10 mouse cellular contexts compared by ENCODE assay signal in the genomic region with DNA sequence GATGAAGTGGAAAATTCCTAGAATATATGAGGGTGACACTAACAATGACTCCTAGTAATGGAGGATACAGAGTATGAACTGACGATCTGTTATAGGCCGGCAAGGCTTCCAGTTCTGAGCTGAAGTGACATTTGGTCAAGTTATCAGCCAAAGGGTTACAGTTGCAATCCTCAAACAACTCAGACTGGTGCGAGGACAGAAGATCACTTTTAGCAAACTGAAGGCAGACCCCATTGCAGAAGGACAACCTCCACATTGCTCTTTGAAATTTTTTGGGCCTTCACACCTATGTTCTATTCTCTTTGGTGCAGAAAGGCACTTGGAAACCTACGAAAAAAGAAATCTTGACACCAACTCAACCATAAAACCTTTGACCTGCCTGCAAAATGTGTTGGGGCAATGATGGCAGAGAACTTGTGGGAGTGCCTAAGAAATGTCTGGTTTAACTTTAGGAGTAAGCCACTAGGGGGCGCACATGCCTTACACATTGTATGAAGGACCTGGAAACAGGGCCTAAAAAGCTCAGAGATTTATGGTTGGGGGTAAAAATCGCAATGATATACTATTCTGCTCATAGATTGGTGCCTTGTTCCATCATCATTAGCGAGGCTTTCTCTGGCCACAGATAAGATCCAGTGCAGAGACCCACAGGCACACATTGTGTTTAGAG.
DNase-seq lines count a peak whose midpoint lies in the region; ATAC-seq and TF ChIP-seq lines count a peak whose summit lies in the region.
"Had no signal": no experiment of that assay in that cellular context is flagged by ENCODE, and none has a peak within 500 bp of the region (broad histone marks: within the 10 kb centered on the region; RNA-seq: fewer than 3 reads in every experiment).

No protein-coding gene starts in this region.

- peak; percentile 46 for DNase-seq in lung, postnatal 10 days
- DNase-seq in lung, adult 2 months: no peak
- DNase-seq in adrenal gland, adult 18-20 months (ENCODE audit: low spot score in 2 of 2): peak; percentile 33 to 43
- peak; percentile 90 for DNase-seq in embryo, embryonic 10.5 days (ENCODE audit: low spot score)
- peak; percentile 77 for DNase-seq in left cerebral cortex, postnatal 4 days
- DNase-seq in retina, postnatal 1 day: peak; percentile 80
- no peak for DNase-seq in B cell, adult 2 months

- 0 out of 2 replicates have a peak, but pooled peaks have one; percentile 34 for ATAC-seq in hindbrain, embryonic 15.5 days (ENCODE audit: low FRiP score, low read depth)

- H3K9me3 ChIP-seq in hindbrain, embryonic 15.5 days: no peaks in the 10 kb centered on the region
- H3K9me3 ChIP-seq: embryonic facial prominence, embryonic 15.5 days had no signal

- no peak overlapping the region for H3K4me3 ChIP-seq in lung, adult 2 months (replicated peaks; ENCODE audit: extremely low read depth, low read depth, low read length)
- no peak overlapping the region for H3K4me3 ChIP-seq in hindbrain, embryonic 15.5 days
- H3K4me3 ChIP-seq: embryonic facial prominence, embryonic 15.5 days had no signal

- H3K9ac ChIP-seq in hindbrain, embryonic 15.5 days: no peak overlapping the region
- H3K9ac ChIP-seq: embryonic facial prominence, embryonic 15.5 days had no signal

- no peaks in the 10 kb centered on the region for H3K4me1 ChIP-seq in lung, adult 2 months (ENCODE audit: control insufficient read depth, insufficient read depth, low read length)
- H3K4me1 ChIP-seq in hindbrain, embryonic 15.5 days (replicated peaks): no peaks in the 10 kb centered on the region
- H3K4me1 ChIP-seq: embryonic facial prominence, embryonic 15.5 days had no signal

- intact Hi-C loops in left cerebral cortex, postnatal 4 days (cut with DNase I): no loop called here

- WGBS in lung, adult 2 months: 44% methylated on average over 7 of the region's 7 CpGs
- 48% methylated on average over 7 of the region's 7 CpGs for WGBS in hindbrain, embryonic 15.5 days

- no peak for TF ChIP-seq POLR2A in lung, adult 2 months (IDR thresholded peaks at IDR 0.05; ENCODE audit: borderline replicate concordance, extremely low read depth, low read depth, low read length)

- no peak for TF ChIP-seq CTCF in lung, adult 2 months (IDR thresholded peaks at IDR 0.05; ENCODE audit: insufficient read depth, low read length)

- H3K27me3 ChIP-seq in hindbrain, embryonic 15.5 days: no peaks in the 10 kb centered on the region
- H3K27me3 ChIP-seq: embryonic facial prominence, embryonic 15.5 days had no signal

- no peak overlapping the region for H3K4me2 ChIP-seq in hindbrain, embryonic 15.5 days
- H3K4me2 ChIP-seq: embryonic facial prominence, embryonic 15.5 days had no signal

- H3K27ac ChIP-seq in hindbrain, embryonic 15.5 days (replicated peaks): no peak overlapping the region
- H3K27ac ChIP-seq: embryonic facial prominence, embryonic 15.5 days; macrophage had no signal

- no peaks in the 10 kb centered on the region for H3K36me3 ChIP-seq in hindbrain, embryonic 15.5 days
- H3K36me3 ChIP-seq: embryonic facial prominence, embryonic 15.5 days had no signal

Comparison
In these comparisons a context has a peak if more than half of its experiments do, and no peak if none do; other contexts are left out.
1. DNase-seq: peak in lung, postnatal 10 days (single experiment), adrenal gland, adult 18-20 months (2 of 2), embryo, embryonic 10.5 days (single experiment), left cerebral cortex, postnatal 4 days (single experiment) and retina, postnatal 1 day (single experiment); none in lung, adult 2 months (single experiment) and B cell, adult 2 months (0 of 2).